Mouse (Mus musculus) myocyte (in vitro differentiated cells): ENCODE data around the gene Nap1l5. TPM values are rescaled to one million over a fixed set of nuclear protein-coding genes. Genes with fewer than 3 reads are reported as not detected.

Source experiments
- H3K27me3 ChIP-seq: one replicate; pipeline ENCODE4 v1.6.1; 2011; ENCODE audit not compliant: control insufficient read depth, insufficient read depth, insufficient read length
- H3K36me3 ChIP-seq: one replicate; pipeline ENCODE4 v1.6.1; 2011; ENCODE audit not compliant: control insufficient read depth, insufficient read depth
- H3K4me2 ChIP-seq: one replicate; pipeline ENCODE4 v1.6.1; 2011; ENCODE audit warnings: low read depth, control low read depth
- H3K4me3 ChIP-seq: one replicate; pipeline ENCODE4 v1.5.1; 2011; ENCODE audit warnings: mild to moderate bottlenecking, control low read depth, moderate library complexity
- H3K79me2 ChIP-seq: one replicate; pipeline ENCODE4 v1.6.1; 2011; ENCODE audit not compliant: control insufficient read depth, insufficient read depth
- H3ac ChIP-seq: one replicate; pipeline ENCODE4 v1.6.1; 2011; ENCODE audit not compliant: control insufficient read depth, insufficient read length
- CEBPB ChIP-seq: IDR thresholded peaks from 2 replicates; pipeline ENCODE4 v1.6.1; 2011; ENCODE audit warnings: mild to moderate bottlenecking, moderate library complexity; ENCODE audit not compliant: poor library complexity, insufficient read depth, severe bottlenecking
- E2F4 ChIP-seq: IDR thresholded peaks from one replicate; pipeline ENCODE4 v1.6.1; 2011; ENCODE audit warnings: mild to moderate bottlenecking, control low read depth, moderate library complexity; ENCODE audit not compliant: insufficient read depth
- MAX ChIP-seq: IDR thresholded peaks from one replicate; pipeline ENCODE4 v1.6.1; 2011; ENCODE audit warnings: low read depth, mild to moderate bottlenecking, control low read depth
- MYOD1 ChIP-seq, 3 experiments: IDR thresholded peaks; one replicate each; pipeline ENCODE4 v1.6.1; 2011; ENCODE audit warnings: control low read depth in 2 of 3, low read depth in 2 of 3, mild to moderate bottlenecking in 2 of 3, moderate library complexity in 1 of 3; ENCODE audit not compliant: insufficient read length in 2 of 3, control insufficient read depth in 1 of 3
- MYOG ChIP-seq, 3 experiments: IDR thresholded peaks; one replicate each; pipeline ENCODE4 v1.6.1; 2011; ENCODE audit warnings: control low read depth in 2 of 3, low read depth in 2 of 3, mild to moderate bottlenecking in 2 of 3; ENCODE audit not compliant: insufficient read length in 2 of 3, control insufficient read depth in 1 of 3, insufficient read depth in 1 of 3
- POLR2A ChIP-seq: IDR thresholded peaks from one replicate; pipeline ENCODE4 v1.6.1; 2011; ENCODE audit warnings: low read depth, mild to moderate bottlenecking, control low read depth, moderate library complexity; ENCODE audit not compliant: insufficient read length
- POLR2AphosphoS2 ChIP-seq: IDR thresholded peaks from one replicate; pipeline ENCODE4 v1.6.1; 2011; ENCODE audit warnings: low read depth, control low read depth; ENCODE audit not compliant: insufficient read length
- REST ChIP-seq: IDR thresholded peaks from one replicate; pipeline ENCODE4 v1.6.1; 2011; ENCODE audit warnings: mild to moderate bottlenecking, control low read depth, moderate library complexity; ENCODE audit not compliant: insufficient read depth, insufficient read length
- SRF ChIP-seq: IDR thresholded peaks from one replicate; pipeline ENCODE4 v1.6.1; 2011; ENCODE audit warnings: low read depth; ENCODE audit not compliant: control insufficient read depth, insufficient read length
- TCF12 ChIP-seq: IDR thresholded peaks from one replicate; pipeline ENCODE4 v1.6.1; 2011; ENCODE audit warnings: mild to moderate bottlenecking, control low read depth; ENCODE audit not compliant: poor library complexity, insufficient read depth, severe bottlenecking
- TCF3 ChIP-seq: IDR thresholded peaks from one replicate; pipeline ENCODE4 v1.6.1; 2011; ENCODE audit warnings: low read depth, control low read depth; ENCODE audit not compliant: insufficient read length
- USF1 ChIP-seq: IDR thresholded peaks from one replicate; pipeline ENCODE4 v1.6.1; 2011; ENCODE audit warnings: low read depth, mild to moderate bottlenecking, control low read depth, moderate library complexity
- polyA plus RNA-seq: library from polyadenylated mRNA; unstranded; fragments of >200 nt; fragmentation: generic; extraction: Trizol; gene quantifications from one replicate; pipeline ENCODE4 v1.2.1, GENCODE M21; 2012; ENCODE audit warnings: missing spikeins

The Nap1l5 gene
- 0.11 TPM for polyA plus RNA-seq

DNA sequence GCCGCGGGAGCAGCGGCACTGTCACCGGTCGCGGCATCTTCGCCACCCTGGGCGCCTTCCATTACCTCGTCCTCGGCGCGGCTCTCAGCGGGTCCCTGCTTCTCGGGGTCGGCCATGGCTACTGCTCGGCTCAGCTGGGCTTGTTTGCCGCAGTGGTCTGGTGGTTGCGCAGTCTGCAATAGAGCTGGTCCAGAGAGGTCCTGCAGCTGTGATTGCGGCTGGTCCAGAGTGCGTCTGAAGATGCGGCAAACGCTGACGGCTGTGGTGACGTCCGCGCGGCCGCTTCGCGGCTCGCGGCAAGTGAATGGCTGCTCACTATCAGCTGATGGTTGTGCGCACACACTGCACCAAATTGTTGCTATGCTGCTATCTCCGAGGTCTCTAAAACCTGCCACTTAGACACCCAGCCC lies at the start of gene Nap1l5:
Gene Nap1l5, minus strand, starts transcription at position 225 of the 410 bp plus-strand sequence.
- Histone ChIP-seq H3K4me3 (no peak within 1 kb of the TSS), H3K4me2 (no peak within 1 kb of the TSS), H3K36me3 (no peaks in the 10 kb centered on the region), H3K27me3 (no peaks in the 10 kb centered on the region), H3ac (no peak within 1 kb of the TSS), H3K79me2 (no peaks in the 10 kb centered on the region)
- no peak for TF ChIP-seq REST
- no peak for TF ChIP-seq SRF
- no peak for TF ChIP-seq TCF3
- TF ChIP-seq USF1 = no peak
- no peak for TF ChIP-seq POLR2AphosphoS2
- TF ChIP-seq MYOD1 (IDR thresholded peaks at IDR 0.05; ENCODE audit: control insufficient read depth in 1 of 3, insufficient read length in 2 of 3, low read depth in 2 of 3) = no peak
- no peak for TF ChIP-seq E2F4
- no peak for TF ChIP-seq TCF12
- TF ChIP-seq MAX = no peak
- no peak for TF ChIP-seq POLR2A
- TF ChIP-seq MYOG (IDR thresholded peaks at IDR 0.05; ENCODE audit: control insufficient read depth in 1 of 3, insufficient read depth in 1 of 3, insufficient read length in 2 of 3, low read depth in 2 of 3) = no peak
- no peak for TF ChIP-seq CEBPB

DNA sequence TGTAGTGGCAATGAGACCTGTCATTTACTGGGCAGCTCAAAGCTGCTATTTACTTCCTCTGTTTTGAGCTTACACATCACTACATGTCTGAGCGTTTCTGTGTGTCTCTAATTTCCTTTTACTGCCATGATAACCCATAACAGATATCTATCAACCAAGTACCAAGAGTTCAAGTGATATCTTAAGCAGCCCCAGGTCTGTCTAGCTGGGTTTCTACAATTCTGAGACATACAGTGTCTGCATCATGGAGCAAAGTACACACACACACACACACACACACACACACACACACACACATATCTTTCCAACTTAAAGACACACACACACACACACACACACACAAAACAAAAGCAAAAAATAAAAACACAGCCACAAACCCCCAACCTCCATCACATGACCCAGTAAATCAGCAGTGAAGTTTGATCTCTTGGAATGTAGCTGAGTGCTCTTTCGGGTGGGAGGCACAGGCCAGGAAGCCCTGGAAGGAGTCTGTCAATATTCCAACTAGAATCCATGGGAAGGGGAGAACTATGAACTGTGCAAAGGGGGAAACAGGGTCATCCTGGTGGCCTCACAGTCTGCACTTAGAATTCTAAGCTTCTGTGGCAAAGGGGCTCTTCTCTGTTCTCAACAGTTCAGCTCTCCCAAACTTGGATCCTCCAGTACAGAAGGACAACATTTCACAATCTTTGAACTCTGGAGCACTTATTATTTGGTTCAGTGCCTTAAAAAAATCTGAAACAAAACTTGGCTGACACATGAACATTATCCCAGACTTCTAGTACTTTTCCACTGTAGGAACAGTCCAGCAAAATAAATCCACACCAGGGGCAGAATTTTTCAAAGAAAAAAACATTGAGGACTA lies 44.5 kb upstream of the Nap1l5 start:
- Histone ChIP-seq H3K36me3 (no peaks in the 10 kb centered on the region), H3K4me2 (no peak overlapping the region), H3K79me2 (no peaks in the 10 kb centered on the region), H3K27me3 (no peaks in the 10 kb centered on the region), H3ac (no peak overlapping the region), H3K4me3 (no peak overlapping the region)
- TF ChIP-seq SRF (no peak), TCF12 (no peak)

DNA sequence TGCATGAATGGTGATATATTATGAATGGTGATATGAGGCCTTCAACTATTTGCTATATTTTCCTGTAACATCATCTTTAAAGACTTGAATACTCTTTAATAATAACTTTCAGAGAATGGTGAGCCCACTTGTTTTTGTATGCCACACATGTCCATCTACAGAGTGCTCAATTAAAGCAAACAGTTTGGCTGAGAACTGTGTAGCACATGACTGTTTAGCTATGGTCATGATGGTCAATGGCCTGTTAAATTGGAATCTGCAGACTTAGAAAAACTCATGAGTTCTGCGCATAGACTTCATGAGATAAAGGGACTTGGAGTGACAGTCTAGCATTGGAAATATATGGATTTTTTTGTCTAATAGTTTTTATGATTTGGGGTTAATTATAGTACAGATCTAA lies 43.5 kb upstream of the Nap1l5 start:
- Histone ChIP-seq H3K79me2 (no peaks in the 10 kb centered on the region), H3K4me2 (no peak overlapping the region), H3K27me3 (no peaks in the 10 kb centered on the region), H3K4me3 (no peak overlapping the region), H3K36me3 (no peaks in the 10 kb centered on the region), H3ac (no peak overlapping the region)
- TF ChIP-seq CEBPB = no peak
- no peak for TF ChIP-seq USF1
- TF ChIP-seq POLR2AphosphoS2 = no peak
- TF ChIP-seq TCF3 = no peak
- no peak for TF ChIP-seq REST
- TF ChIP-seq SRF = no peak
- no peak for TF ChIP-seq E2F4
- no peak for TF ChIP-seq MYOD1 (IDR thresholded peaks at IDR 0.05; ENCODE audit: control insufficient read depth in 1 of 3, insufficient read length in 2 of 3, low read depth in 2 of 3)
- no peak for TF ChIP-seq TCF12
- TF ChIP-seq MAX = no peak
- TF ChIP-seq POLR2A = no peak
- no peak for TF ChIP-seq MYOG (IDR thresholded peaks at IDR 0.05; ENCODE audit: control insufficient read depth in 1 of 3, insufficient read depth in 1 of 3, insufficient read length in 2 of 3, low read depth in 2 of 3)

DNA sequence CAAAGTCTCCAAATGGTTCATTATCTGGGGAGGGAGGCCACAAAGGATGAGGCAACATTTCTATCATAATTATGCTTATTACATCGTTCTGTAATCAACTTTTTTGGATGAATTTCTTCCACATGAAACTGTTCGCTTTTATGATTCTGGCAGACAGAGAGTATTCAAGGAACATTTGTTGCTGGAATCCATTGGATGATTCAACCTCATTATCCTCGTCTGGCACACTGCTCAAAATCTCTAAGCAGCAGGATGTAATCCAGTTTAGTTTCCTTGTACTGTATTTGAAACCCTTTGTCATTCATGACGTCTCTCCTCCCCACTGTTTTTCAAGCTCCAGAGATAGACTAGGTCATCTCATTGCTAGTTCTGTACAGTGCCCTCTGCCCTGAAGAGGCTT lies 40.0 kb upstream of the Nap1l5 start:
- Histone ChIP-seq H3K27me3 (no peaks in the 10 kb centered on the region), H3K36me3 (no peaks in the 10 kb centered on the region), H3K4me3 (no peak overlapping the region), H3K79me2 (no peaks in the 10 kb centered on the region), H3ac (no peak overlapping the region), H3K4me2 (no peak overlapping the region)
- TF ChIP-seq E2F4 (no peak), MYOD1 (IDR thresholded peaks at IDR 0.05; ENCODE audit: control insufficient read depth in 1 of 3, insufficient read length in 2 of 3, low read depth in 2 of 3) (no peak), SRF (no peak), USF1 (no peak), TCF3 (no peak), MAX (no peak), MYOG (IDR thresholded peaks at IDR 0.05; ENCODE audit: control insufficient read depth in 1 of 3, insufficient read depth in 1 of 3, insufficient read length in 2 of 3, low read depth in 2 of 3) (no peak), POLR2A (no peak), POLR2AphosphoS2 (no peak), REST (no peak), TCF12 (no peak)

DNA sequence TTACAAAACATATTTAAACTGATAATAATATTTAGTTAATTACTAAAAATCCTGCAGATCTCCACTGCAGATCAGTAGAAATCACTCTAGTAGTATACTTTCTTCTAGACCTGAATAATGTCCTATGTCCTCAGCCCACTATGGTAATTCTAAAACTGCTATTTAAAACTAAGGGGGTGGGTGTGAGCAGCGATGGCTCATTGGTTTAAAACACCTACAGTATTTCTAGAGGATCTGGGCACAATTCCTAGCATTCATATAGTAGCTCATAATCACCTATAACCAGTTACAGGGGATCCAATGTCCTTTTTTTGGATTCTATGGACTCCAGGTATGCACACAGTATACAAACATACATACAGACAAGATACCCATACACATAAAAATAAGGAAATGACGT lies 39.4 kb upstream of the Nap1l5 start:
- H3K4me2 ChIP-seq = no peak overlapping the region
- no peaks in the 10 kb centered on the region for H3K79me2 ChIP-seq
- no peaks in the 10 kb centered on the region for H3K27me3 ChIP-seq
- H3ac ChIP-seq = no peak overlapping the region
- no peak for TF ChIP-seq USF1
- TF ChIP-seq POLR2AphosphoS2 = no peak
- no peak for TF ChIP-seq E2F4
- TF ChIP-seq MAX = no peak
- no peak for TF ChIP-seq POLR2A
- no peak for TF ChIP-seq TCF12
- no peak for TF ChIP-seq SRF
- TF ChIP-seq TCF3 = no peak
- H3K36me3 ChIP-seq = no peaks in the 10 kb centered on the region
- H3K4me3 ChIP-seq = no peak overlapping the region
